Mouse (Mus musculus) heart, postnatal 0 days (tissue): ENCODE measurements around the gene Mettl25. TPM values are rescaled to one million over a fixed set of nuclear protein-coding genes. Genes with fewer than 3 reads are reported as not detected.

Experiments used
- ATAC-seq: fragments of 200-750 bp; cut with Nextera tagmentation; 2 replicates; pipeline ENCODE4 v1.8.0; 2017; ENCODE audit warnings: low read depth, moderate number of reproducible peaks, moderate library complexity; ENCODE audit not compliant: insufficient read depth
- DNase-seq: peaks from one replicate; pipeline ENCODE4 v3.0.0-alpha.2; 2016; ENCODE audit warnings: low spot score
- H3K27ac ChIP-seq: fragments of 300-500 bp; sonication (generic); 2 replicates; pipeline ENCODE4 v1.5.1; 2014; ENCODE audit warnings: low read depth, mild to moderate bottlenecking
- H3K27me3 ChIP-seq: fragments of 300-500 bp; sonication (generic); 2 replicates; pipeline ENCODE4 v1.6.1; 2014; ENCODE audit warnings: low read length, mixed read lengths; ENCODE audit not compliant: control insufficient read depth, insufficient read depth
- H3K36me3 ChIP-seq: fragments of 300-500 bp; sonication (generic); replicated peaks from 2 replicates; pipeline ENCODE4 v1.6.1; 2014; ENCODE audit warnings: low read length, mixed read lengths; ENCODE audit not compliant: control insufficient read depth, insufficient read depth
- H3K4me1 ChIP-seq: fragments of 300-500 bp; sonication (generic); 2 replicates; pipeline ENCODE4 v1.6.1; 2014; ENCODE audit warnings: antibody characterized with exemption; ENCODE audit not compliant: control insufficient read depth, insufficient read depth
- H3K4me2 ChIP-seq: fragments of 300-500 bp; sonication (generic); 2 replicates; pipeline ENCODE4 v1.6.1; 2014; ENCODE audit warnings: low read depth, mild to moderate bottlenecking, low read length, moderate library complexity
- H3K4me3 ChIP-seq: fragments of 300-500 bp; sonication (generic); 2 replicates; pipeline ENCODE4 v1.5.1; 2014; ENCODE audit warnings: low read depth, low read length
- H3K9ac ChIP-seq: fragments of 300-500 bp; sonication (generic); replicated peaks from 2 replicates; pipeline ENCODE4 v1.6.1; 2014; ENCODE audit warnings: low read depth, low read length, mixed read lengths
- H3K9me3 ChIP-seq: fragments of 300-500 bp; sonication (generic); replicated peaks from 2 replicates; pipeline ENCODE4 v1.6.1; 2016; ENCODE audit warnings: low read length; ENCODE audit not compliant: control insufficient read depth
- CTCF ChIP-seq: IDR thresholded peaks from 2 replicates; pipeline ENCODE4 v1.5.1; 2016; ENCODE audit warnings: antibody characterized with exemption, control low read depth, low read depth
- EP300 ChIP-seq: IDR thresholded peaks from 2 replicates; pipeline ENCODE4 v1.6.1; 2016; ENCODE audit warnings: antibody characterized with exemption, low read depth
- WGBS: fragments of 180-500 bp; shearing (Covaris S2); extraction: QIAGEN DNeasy Blood & Tissue Kit; methylation state at CpG from one replicate; pipeline ENCODE4 v1.1.7; 2014; 5-methylcytosine and 5-hydroxymethylcytosine counted together
- polyA plus RNA-seq: library from polyadenylated mRNA; unstranded; fragments of >200 nt; fragmentation: Nextera tagmentation; extraction: Ambion mirVana; gene quantifications from 2 replicates; pipeline ENCODE4 v1.2.1, GENCODE M21; 2015
- total RNA-seq: library from RNA; depleted of rRNA; stranded (reverse); fragments of >200 nt; gene quantifications from 2 replicates; pipeline ENCODE4 v1.2.3, GENCODE M21; 2014; ENCODE audit warnings: low replicate concordance

The Mettl25 gene
- total and polyA plus RNA-seq, 2 experiments from 2014 or later, result 8.1 to 10.3 TPM

DNA sequence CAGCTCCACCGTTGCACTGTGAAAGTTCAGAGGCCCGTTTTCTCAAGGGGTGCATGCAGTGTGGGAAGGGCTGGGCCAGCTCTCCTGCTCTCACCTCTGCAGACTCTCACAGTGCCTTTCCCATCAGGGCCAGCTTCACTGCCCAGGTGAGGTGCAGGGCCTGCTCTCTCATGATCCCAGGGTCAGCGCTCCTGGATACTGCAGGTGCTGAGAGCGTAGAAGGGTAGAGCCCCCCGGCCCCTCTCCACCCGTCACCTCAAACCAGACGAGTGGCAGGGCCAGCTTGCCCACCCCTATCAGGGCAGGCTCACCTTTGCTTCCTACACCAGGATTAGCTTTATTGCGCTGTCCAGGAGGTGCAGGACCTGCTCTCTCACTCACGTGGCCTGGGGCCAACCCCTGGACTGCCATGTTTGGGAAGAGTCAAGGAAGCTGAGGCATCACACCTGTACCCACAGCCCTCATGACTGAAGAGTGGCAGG, 68.3 kb downstream of the Mettl25 start:
- H3K4me3 ChIP-seq, result no peak overlapping the region
- ATAC-seq (no peak), DNase-seq (no peak)
- H3K4me2 ChIP-seq, result no peak overlapping the region
- no peaks in the 10 kb centered on the region for H3K36me3 ChIP-seq
- 89% methylated on average over 9 of the region's 9 CpGs for WGBS
- H3K4me1 ChIP-seq, result no peaks in the 10 kb centered on the region
- H3K27ac ChIP-seq, result no peak overlapping the region
- H3K9ac ChIP-seq, result no peak overlapping the region
- H3K9me3 ChIP-seq, result no peaks in the 10 kb centered on the region
- TF ChIP-seq EP300 (no peak), CTCF (no peak)
- H3K27me3 ChIP-seq, result no peaks in the 10 kb centered on the region

DNA sequence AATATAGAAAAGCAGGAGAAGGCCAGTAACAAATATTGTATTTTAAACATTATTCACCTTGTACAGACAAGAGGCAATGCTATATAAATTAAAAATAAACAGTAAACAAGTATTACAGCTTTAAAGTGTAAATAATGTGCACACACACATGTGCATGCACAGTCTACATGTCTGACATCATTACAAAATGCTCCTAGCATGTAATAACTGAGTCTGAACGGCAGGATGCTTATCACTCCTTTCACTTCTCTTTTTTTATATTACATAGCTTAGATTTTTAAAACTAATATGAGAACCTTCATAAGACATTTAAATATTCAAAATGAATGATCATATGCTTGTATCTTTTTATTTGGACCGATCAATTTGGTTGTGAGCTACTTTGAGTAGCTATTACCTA, 77.2 kb downstream of the Mettl25 start:
- H3K27me3 ChIP-seq, result no peaks in the 10 kb centered on the region
- no peak overlapping the region for H3K4me2 ChIP-seq
- H3K27ac ChIP-seq, result no peak overlapping the region
- no peak overlapping the region for H3K9ac ChIP-seq
- 75% methylated on average over 2 of the region's 2 CpGs for WGBS
- TF ChIP-seq CTCF (no peak), EP300 (no peak)
- no peaks in the 10 kb centered on the region for H3K4me1 ChIP-seq
- ATAC-seq, result no peak
- H3K4me3 ChIP-seq, result no peak overlapping the region
- DNase-seq, result no peak
- no peaks in the 10 kb centered on the region for H3K36me3 ChIP-seq
- H3K9me3 ChIP-seq, result no peaks in the 10 kb centered on the region

DNA sequence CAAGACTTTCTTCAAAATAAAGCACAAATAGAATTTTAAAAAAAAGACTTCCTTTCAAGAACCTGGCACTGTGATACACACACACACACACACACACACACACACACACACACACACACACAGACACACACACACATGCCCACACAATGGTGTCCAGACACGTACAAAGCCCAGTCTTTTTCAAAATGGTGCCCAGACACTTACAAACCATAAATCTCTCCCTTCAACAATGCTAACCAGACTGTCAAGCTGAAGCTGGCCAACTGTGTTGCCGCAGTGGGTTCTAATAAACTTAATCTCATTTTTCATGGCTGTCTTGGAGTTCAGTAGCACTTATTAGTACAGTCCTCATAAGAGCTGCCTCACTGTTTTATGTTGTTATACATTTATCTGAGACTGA, 80.7 kb downstream of the Mettl25 start:
- no peak for TF ChIP-seq CTCF
- no peak for TF ChIP-seq EP300
- Histone ChIP-seq H3K9me3 (no peaks in the 10 kb centered on the region), H3K36me3 (no peaks in the 10 kb centered on the region), H3K27ac (no peak overlapping the region), H3K9ac (no peak overlapping the region), H3K27me3 (no peaks in the 10 kb centered on the region), H3K4me1 (no peaks in the 10 kb centered on the region), H3K4me3 (no peak overlapping the region), H3K4me2 (no peak overlapping the region)
- ATAC-seq, result no peak
- WGBS, result 83% methylated on average over 2 of the region's 2 CpGs
- no peak for DNase-seq

DNA sequence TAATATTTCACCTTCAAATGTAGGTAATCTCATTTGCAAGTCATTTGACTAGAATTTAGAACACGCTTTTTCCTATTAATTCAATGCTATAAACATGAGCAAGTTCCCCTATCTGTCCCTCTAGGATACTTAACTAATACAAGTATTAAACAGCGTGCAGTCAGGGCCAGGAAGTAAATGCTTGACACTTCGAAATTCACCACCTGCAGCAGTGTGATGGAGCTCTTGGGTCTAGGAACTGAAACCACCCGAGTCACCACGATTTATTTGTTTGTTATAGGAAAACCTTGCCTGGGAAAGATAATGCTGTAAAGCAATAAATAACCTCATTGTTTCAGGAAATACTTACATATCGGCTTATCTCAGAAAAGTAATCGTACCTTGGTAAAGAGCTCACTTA, 81.1 kb downstream of the Mettl25 start:
- Histone ChIP-seq H3K4me2 (no peak overlapping the region), H3K36me3 (no peaks in the 10 kb centered on the region), H3K27ac (no peak overlapping the region), H3K9me3 (no peaks in the 10 kb centered on the region), H3K9ac (no peak overlapping the region), H3K4me1 (no peaks in the 10 kb centered on the region), H3K4me3 (no peak overlapping the region), H3K27me3 (no peaks in the 10 kb centered on the region)
- ATAC-seq, result no peak
- WGBS, result 65% methylated on average over 7 of the region's 7 CpGs
- no peak for DNase-seq
- no peak for TF ChIP-seq EP300
- no peak for TF ChIP-seq CTCF

GRCm38 (mm10) chr10:105753831-105754605, 87.2 kb downstream of the Mettl25 start:
- Histone ChIP-seq H3K36me3 (no peaks in the 10 kb centered on the region), H3K9me3 (no peaks in the 10 kb centered on the region), H3K27me3 (no peaks in the 10 kb centered on the region), H3K4me3 (no peak overlapping the region), H3K4me2 (no peak overlapping the region), H3K27ac (no peak overlapping the region), H3K4me1 (no peaks in the 10 kb centered on the region), H3K9ac (no peak overlapping the region)
- no peak for DNase-seq
- no peak for TF ChIP-seq EP300
- TF ChIP-seq CTCF, result no peak
- ATAC-seq, result no peak
- 69% methylated on average over 5 of the region's 5 CpGs for WGBS

DNA sequence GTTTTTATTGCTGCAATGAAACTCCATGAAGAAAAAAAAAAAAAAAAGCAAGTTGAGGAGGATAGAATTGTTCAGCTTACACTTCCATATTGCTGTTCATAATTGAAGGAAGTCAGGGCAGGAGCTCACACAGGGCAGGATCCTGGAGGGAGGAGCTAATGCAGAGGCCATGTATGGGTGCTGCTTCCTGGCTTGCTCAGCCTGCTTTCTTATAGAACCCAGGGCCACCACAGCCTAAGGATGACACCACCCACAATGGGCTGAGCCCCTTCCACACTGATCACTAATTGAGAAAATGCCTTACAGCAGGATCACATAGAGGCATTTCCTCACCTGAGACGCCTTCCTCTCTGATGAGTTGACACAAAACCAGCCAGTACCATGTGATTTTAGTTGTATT, 95.2 kb downstream of the Mettl25 start:
- H3K9me3 ChIP-seq, result no peaks in the 10 kb centered on the region
- TF ChIP-seq EP300 (no peak), CTCF (no peak)
- no peak overlapping the region for H3K27ac ChIP-seq
- no peak overlapping the region for H3K4me3 ChIP-seq
- no peaks in the 10 kb centered on the region for H3K4me1 ChIP-seq
- ATAC-seq, result no peak
- no peak for DNase-seq
- no peak overlapping the region for H3K9ac ChIP-seq
- H3K36me3 ChIP-seq, result no peaks in the 10 kb centered on the region
- no peaks in the 10 kb centered on the region for H3K27me3 ChIP-seq
- no peak overlapping the region for H3K4me2 ChIP-seq
- 89% methylated on average over 1 of the region's 1 CpGs for WGBS
